Mouse (Mus musculus) megakaryocyte, embryonic 14.5 days (primary cell): Measurements from ENCODE around the gene Slc6a21. TPM values are rescaled to one million over a fixed set of nuclear protein-coding genes. Genes with fewer than 3 reads are reported as not detected.
"Not testable (repeated sequence)": the region's sequence is repeated elsewhere in the genome, so short reads cannot be mapped to it uniquely, and the experiment has no call there.

Source experiments
- H3K27me3 ChIP-seq: replicated peaks from 2 replicates; pipeline ENCODE3; 2012; ENCODE audit warnings: inconsistent platforms
- H3K36me3 ChIP-seq: replicated peaks from 2 replicates; pipeline ENCODE3; 2012; ENCODE audit warnings: low read length, inconsistent platforms, mixed read lengths
- H3K4me1 ChIP-seq: 2 replicates; pipeline ENCODE4 v1.6.1; 2012; ENCODE audit warnings: inconsistent platforms
- H3K4me3 ChIP-seq: replicated peaks from 2 replicates; pipeline ENCODE3; 2012; ENCODE audit warnings: moderate library complexity, mild to moderate bottlenecking, inconsistent platforms
- H3K9me3 ChIP-seq: 2 replicates; pipeline ENCODE4 v1.6.1; 2012; ENCODE audit warnings: inconsistent platforms
- FLI1 ChIP-seq: IDR thresholded peaks from 2 replicates; pipeline ENCODE4 v1.6.1; 2012; ENCODE audit warnings: low read length, inconsistent platforms, mixed read lengths
- GATA1 ChIP-seq: IDR thresholded peaks from 3 replicates; pipeline ENCODE4 v1.6.1; 2012; ENCODE audit warnings: mixed read lengths, low read length, inconsistent platforms, borderline replicate concordance
- polyA plus RNA-seq: library from polyadenylated mRNA; stranded (reverse); fragments of >175 nt; gene quantifications from 2 replicates; pipeline ENCODE4 v1.2.3, GENCODE M21; 2012; ENCODE audit warnings: low replicate concordance; ENCODE audit not compliant: insufficient read depth

Gene Slc6a21
- polyA plus RNA-seq, 1 experiment = not detected

DNA sequence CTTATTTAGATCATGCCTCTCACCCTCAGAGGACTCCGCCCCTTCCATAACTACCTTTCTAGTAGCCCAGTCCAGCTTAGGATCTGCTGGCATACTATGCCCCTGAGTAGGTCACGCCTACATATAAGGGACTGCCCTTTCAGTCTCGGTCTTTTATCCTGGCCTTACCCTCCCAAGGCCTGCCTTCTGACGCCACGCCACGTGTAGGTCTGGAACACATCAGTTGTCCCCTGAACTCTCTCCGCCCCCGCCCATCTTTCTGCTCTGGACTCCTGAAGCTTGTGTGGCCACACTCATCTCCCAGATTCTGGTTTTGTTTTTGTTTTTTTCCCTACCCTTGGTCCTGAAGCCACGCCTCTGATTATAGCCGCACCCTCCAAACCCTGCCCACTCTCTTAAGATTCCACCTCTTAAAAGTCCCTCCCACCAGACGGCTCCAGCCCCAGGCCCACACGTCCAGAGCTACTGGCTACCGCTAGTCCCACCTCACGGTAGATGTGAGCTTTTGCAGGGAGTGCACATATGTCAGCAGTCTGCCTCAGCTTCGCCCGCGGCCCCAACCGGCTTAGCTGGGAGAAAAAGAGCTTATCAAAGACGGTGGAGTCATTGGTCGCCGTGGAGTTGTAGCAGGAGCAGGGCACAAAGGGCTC is 42.3 kb upstream of the Slc6a21 start:
- H3K9me3 ChIP-seq = no peaks in the 10 kb centered on the region
- TF ChIP-seq FLI1 (no peak), GATA1 (no peak)
- H3K4me1 ChIP-seq = peaks cover 79% of the 10 kb centered on the region
- no peak overlapping the region for H3K4me3 ChIP-seq
- peaks cover 63% of the 10 kb centered on the region for H3K36me3 ChIP-seq
- peaks cover 3% of the 10 kb centered on the region for H3K27me3 ChIP-seq

- Histone ChIP-seq H3K9me3 (no peaks in the 10 kb centered on the region), H3K36me3 (peaks cover 63% of the 10 kb centered on the region), H3K27me3 (peaks cover 3% of the 10 kb centered on the region), H3K4me3 (peak overlapping the region; percentile 14), H3K4me1 (peaks cover 80% of the 10 kb centered on the region)
- TF ChIP-seq FLI1 (no peak), GATA1 (no peak)
Measured at GRCm38 (mm10) chr7:45235656-45236180, 41.6 kb upstream of the Slc6a21 start.

- H3K4me3 ChIP-seq = peak overlapping the region; percentile 93
- H3K36me3 ChIP-seq = peaks cover 44% of the 10 kb centered on the region
- no peaks in the 10 kb centered on the region for H3K27me3 ChIP-seq
- no peaks in the 10 kb centered on the region for H3K9me3 ChIP-seq
- H3K4me1 ChIP-seq = peaks cover 68% of the 10 kb centered on the region
- TF ChIP-seq GATA1 (no peak), FLI1 (no peak)
Measured at GRCm38 (mm10) chr7:45237747-45238699, 39.3 kb upstream of the Slc6a21 start.

DNA sequence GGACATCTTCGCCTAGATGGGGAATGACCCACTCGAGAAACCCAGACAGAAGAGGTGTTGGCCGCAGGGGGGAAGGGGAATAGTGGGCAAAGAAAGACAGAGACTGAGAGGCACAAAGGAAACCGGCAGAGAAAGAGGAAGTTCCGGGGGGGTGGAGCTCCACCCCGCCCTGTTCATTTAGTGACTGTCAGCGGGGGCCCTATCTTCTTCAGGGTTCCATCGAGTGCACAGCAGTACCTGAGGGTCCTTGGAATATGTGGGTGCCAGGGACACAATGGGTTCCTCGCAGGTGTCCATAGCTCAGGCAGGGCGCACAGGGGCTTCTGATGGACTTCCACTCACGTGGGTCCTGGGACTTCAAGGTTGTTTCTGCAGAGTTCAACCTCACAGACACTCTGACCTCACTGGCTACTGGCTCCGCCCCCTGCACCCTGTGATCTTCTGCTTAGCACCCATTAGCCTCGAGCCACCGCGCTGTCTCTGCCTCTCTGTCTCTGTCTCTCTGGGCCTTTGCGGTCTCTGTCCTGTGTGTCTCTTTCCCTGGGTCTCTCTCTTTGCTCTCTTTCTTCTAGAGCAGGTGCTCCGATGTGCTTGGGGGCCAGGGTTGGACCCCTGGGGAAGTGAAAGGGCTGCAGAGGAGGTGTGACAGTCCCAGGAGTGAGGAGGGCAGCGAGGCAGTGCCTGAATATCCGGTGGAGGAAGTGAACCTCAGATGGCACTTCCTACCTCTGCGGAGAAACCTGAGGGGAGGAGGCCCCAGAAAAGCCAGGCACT is 38.4 kb upstream of the Slc6a21 start, which contains the start of gene Cd37:
Cd37 (minus strand) TSS at position 393 of the 774 bp plus-strand sequence.
- TF ChIP-seq GATA1 = no peak
- TF ChIP-seq FLI1 = no peak
- Histone ChIP-seq H3K27me3 (no peaks in the 10 kb centered on the region), H3K4me3 (peak within 1 kb of the TSS; percentile 93), H3K9me3 (no peaks in the 10 kb centered on the region), H3K36me3 (peaks cover 35% of the 10 kb centered on the region), H3K4me1 (peaks cover 60% of the 10 kb centered on the region)

DNA sequence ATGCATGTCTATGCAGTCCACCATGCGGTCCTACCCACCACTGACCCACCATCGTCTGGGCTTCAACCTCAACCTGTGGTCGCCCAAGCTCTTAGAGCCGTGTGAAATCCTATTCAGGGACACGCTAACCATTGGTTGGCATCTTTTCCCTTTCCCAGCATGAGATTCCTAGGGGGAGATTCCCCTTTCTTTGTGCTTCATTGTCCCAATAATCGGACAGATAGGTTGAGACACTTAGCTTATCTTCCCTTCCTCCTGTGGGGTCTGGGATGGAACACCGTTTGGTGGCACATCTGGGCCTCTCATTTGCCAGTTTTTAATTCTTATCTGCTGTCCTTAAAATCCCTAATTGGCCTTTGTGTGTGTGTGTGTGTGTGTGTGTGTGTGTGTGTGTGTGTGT is 37.2 kb upstream of the Slc6a21 start:
- no peaks in the 10 kb centered on the region for H3K27me3 ChIP-seq
- TF ChIP-seq FLI1 (no peak), GATA1 (no peak)
- H3K36me3 ChIP-seq = peaks cover 23% of the 10 kb centered on the region
- H3K4me3 ChIP-seq = no peak overlapping the region
- H3K9me3 ChIP-seq = no peaks in the 10 kb centered on the region
- H3K4me1 ChIP-seq = peaks cover 48% of the 10 kb centered on the region

GRCm38 (mm10) chr7:45240633-45241388 is 36.5 kb upstream of the Slc6a21 start, which contains the start of gene Slc6a16:
Slc6a16 (plus strand) TSS chr7:45241085.
- TF ChIP-seq FLI1 (no peak), GATA1 (no peak)
- no peak within 1 kb of the TSS for H3K4me3 ChIP-seq
- peaks cover 41% of the 10 kb centered on the region for H3K4me1 ChIP-seq
- no peaks in the 10 kb centered on the region for H3K9me3 ChIP-seq
- no peaks in the 10 kb centered on the region for H3K27me3 ChIP-seq
- peaks cover 16% of the 10 kb centered on the region for H3K36me3 ChIP-seq

DNA sequence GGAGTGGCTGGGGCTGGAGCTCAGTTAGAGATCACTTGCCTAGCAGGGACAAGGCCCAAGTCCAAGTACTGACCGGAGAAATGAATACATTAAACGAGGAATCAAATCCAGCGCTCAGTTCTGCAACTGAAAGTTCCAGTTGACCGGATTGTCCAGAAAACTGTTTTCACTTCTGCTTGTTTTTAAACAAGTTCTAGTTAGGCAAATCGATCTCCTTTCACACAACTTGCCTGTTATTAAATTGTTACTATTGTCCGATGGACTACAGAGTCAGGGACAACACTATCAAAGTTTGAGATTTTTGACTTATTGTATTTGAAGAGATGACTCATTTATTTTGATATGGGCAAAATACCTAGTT is 35.9 kb upstream of the Slc6a21 start:
- H3K4me3 ChIP-seq = no peak overlapping the region
- peaks cover 36% of the 10 kb centered on the region for H3K4me1 ChIP-seq
- no peaks in the 10 kb centered on the region for H3K27me3 ChIP-seq
- H3K36me3 ChIP-seq = peaks cover 11% of the 10 kb centered on the region
- TF ChIP-seq GATA1 (no peak), FLI1 (no peak)
- no peaks in the 10 kb centered on the region for H3K9me3 ChIP-seq

DNA sequence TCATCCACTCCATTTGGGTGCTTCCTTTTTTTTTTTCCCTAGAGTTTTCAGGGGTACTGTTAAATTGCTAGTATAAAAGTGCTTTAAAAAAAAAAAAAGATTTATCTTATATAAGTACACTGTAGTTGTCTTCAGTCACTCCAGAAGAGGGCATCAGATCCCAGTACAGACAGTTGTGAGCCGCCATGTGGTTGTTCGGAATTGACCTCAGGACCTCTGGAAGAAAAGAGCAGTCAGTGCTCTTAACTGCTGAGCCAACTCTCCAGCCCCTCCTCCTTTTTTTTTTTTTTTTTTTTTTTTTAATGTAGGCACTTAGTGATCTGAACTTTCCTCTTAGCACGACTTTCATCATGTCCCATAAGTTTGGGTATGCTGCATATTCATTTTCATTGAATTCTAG is 29.6 kb upstream of the Slc6a21 start:
- no peak for TF ChIP-seq FLI1
- Histone ChIP-seq H3K4me1 (no peaks in the 10 kb centered on the region), H3K36me3 (no peaks in the 10 kb centered on the region), H3K27me3 (no peaks in the 10 kb centered on the region), H3K9me3 (no peaks in the 10 kb centered on the region), H3K4me3 (no peak overlapping the region)

DNA sequence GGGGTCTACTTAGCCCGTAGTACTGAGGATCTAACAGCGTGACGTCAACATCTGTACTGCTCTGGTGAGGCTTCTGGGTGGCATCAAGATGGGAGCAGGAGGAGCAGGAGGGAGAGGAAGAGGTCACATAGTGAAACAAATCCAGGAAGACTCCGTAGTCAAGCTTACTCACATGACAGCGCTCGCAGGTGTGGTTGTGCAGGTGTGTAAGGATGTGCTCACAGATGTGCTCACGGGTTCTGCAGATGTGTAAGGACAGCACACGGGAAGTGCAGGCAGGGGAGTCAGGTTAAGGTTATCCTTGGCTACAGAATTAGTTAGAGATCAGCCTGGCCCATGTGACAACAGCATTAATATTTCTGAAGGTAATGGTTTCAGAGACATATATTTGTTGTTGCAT is 23.5 kb upstream of the Slc6a21 start:
- Histone ChIP-seq H3K4me1 (peaks cover 10% of the 10 kb centered on the region; the same call in 1 of the 2 replicates), H3K36me3 (no peaks in the 10 kb centered on the region), H3K4me3 (no peak overlapping the region), H3K9me3 (no peaks in the 10 kb centered on the region), H3K27me3 (peaks cover 22% of the 10 kb centered on the region)
- TF ChIP-seq FLI1 (no peak), GATA1 (no peak)

GRCm38 (mm10) chr7:45255822-45256221 is 21.5 kb upstream of the Slc6a21 start:
- H3K4me3 ChIP-seq, H3K36me3 ChIP-seq, H3K9me3 ChIP-seq: not testable (repeated sequence)
- peaks cover 26% of the 10 kb centered on the region; the same call in 1 of the 2 replicates for H3K4me1 ChIP-seq
- peaks cover 42% of the 10 kb centered on the region for H3K27me3 ChIP-seq
